Mouse (Mus musculus) adrenal gland, postnatal 0 days (tissue): ENCODE data around the gene Mrps34. TPM values are rescaled to one million over a fixed set of nuclear protein-coding genes. Genes with fewer than 3 reads are reported as not detected.

ENCODE experiments used
- polyA plus RNA-seq: library from polyadenylated mRNA; unstranded; fragments of >200 nt; fragmentation: Nextera tagmentation; extraction: Ambion mirVana; gene quantifications from 2 replicates; pipeline ENCODE4 v1.2.1, GENCODE M21; 2015

The Mrps34 gene
- 124 and 213 TPM in 2 replicates for polyA plus RNA-seq

DNA sequence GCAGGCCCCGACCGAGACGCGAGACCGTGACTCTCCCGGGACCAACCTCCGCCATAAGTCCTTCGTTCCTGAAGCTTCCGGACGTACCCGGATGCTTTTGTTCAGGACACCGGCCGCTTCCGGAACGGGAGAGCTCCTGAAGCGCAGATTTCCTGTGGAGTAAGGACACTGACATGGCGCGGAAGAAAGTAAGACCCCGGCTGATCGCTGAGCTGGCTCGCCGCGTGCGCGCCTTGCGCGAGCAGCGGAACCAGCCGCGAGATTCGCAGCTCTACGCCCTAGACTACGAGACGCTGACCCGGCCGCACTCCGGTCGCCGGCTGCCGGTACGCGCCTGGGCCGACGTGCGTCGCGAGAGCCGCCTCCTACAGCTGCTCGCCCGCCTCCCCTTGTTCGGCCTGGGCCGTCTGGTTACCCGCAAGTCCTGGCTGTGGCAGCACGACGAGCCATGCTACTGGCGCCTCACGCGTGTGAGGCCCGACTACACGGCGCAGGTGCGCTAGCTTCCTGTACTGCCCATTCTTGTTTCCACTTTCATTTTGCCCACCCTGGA, at the start of gene Mrps34, which contains the start of gene Eme2:
TSS of gene Mrps34 (plus strand) at position 122 of the 553 bp plus-strand sequence.
TSS of gene Eme2 (minus strand) at position 93 of the 553 bp plus-strand sequence.

DNA sequence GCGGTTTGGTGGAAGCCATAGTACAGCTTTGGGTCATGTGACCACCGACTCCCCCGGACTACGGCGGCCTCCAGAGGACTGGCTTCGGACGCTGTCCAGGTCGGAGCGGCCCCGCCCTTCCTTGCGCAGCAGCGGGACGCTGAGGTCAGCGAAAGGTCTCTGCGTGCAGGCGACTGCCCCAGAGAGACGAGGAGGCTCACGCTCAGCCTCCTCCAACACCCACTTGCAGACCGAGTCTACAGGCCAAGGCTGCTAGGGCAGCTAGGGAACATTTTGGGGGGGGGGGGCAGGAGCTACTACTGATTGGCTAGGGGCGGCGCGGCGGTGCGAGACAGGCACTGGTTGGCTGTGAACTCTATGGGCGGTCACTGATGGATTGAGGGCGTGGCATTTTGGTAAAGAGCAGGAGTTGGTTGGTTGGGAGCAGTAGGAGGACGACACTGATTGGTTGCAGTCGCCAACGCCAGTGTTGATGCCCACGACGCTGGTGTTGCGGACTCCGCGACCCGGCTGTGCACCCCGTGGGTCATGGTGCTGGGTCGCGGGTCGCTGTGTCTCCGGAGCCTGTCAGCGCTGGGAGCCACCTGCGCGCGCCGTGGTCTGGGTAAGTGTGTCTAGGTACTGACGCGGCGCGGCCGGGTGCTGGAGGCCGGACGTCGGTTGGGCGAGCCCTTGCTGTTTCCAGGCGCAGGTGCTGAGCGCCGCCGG, 44.7 kb upstream of the Mrps34 start, which contains the start of gene Fahd1:
TSS of gene Fahd1 (minus strand) at position 300 of the 708 bp plus-strand sequence.

GRCm38 (mm10) chr17:24865776-24866175, 29.1 kb upstream of the Mrps34 start, which contains the start of gene Igfals:
Igfals (plus strand) TSS chr17:24865997.

GRCm38 (mm10) chr17:24886134-24886931, 8.6 kb upstream of the Mrps34 start, which contains the start of the genes Nubp2 and Spsb3:
Nubp2 (minus strand) TSS chr17:24886349.
Spsb3 (plus strand) TSS chr17:24886643.

DNA sequence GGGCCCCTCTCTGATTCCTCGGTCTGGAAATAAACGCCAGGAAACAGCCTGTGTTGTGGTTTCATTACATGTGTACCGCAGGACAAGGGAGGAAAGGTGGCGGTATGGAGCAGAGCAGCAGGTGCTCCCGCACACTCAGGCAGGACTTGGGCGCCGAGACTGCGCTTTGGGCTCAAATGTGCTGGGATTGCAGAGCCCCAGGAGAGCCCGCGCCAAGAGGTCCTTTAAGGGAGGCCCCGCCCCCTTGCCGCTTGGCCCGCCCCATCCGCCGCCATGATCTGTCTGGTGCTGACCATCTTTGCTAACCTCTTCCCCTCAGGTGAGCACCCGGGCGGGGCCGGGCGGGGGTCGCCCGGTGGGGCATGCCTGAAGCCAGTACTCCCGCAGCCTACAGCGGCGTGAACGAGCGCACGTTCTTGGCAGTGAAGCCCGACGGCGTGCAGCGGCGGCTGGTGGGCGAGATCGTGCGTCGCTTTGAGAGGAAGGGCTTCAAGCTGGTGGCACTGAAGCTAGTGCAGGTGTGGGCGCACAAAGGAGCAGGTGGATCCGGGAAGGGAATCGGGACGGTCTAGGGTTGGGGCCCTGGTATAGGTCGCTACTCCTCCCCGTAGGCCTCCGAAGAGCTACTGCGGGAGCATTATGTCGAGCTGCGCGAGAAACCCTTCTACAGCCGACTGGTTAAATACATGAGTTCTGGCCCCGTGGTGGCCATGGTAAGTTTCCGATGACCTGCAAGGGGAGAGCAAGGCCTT, 1.5 kb downstream of the Mrps34 start, which contains the start of gene Nme3:
TSS of gene Nme3 (plus strand) at position 260 of the 752 bp plus-strand sequence.

GRCm38 (mm10) chr17:24936259-24937237, 41.6 kb downstream of the Mrps34 start, which contains the start of gene Mapk8ip3:
Mapk8ip3 (minus strand) TSS chr17:24936977.

Other genes starting within 250 kb of the Mrps34 start
- gene Slc9a3r2, start 244.8 kb upstream of the Mrps34 start, polyA plus RNA-seq: 61.7 and 66.2 TPM in 2 replicates
- not detected in 2 replicates for gene Npw, start 236.7 kb upstream of the Mrps34 start, polyA plus RNA-seq
- gene Zfp598, start 225.4 kb upstream of the Mrps34 start, polyA plus RNA-seq: 11.8 and 14.9 TPM in 2 replicates
- 14.5 and 51.8 TPM in 2 replicates for gene Syngr3, start 205.2 kb upstream of the Mrps34 start, polyA plus RNA-seq
- gene Gfer, start 199.0 kb upstream of the Mrps34 start, polyA plus RNA-seq: 36.3 and 36.6 TPM in 2 replicates
- gene Noxo1, start 198.9 kb upstream of the Mrps34 start, polyA plus RNA-seq: 1.6 and 2.0 TPM in 2 replicates
- 21.3 and 34.2 TPM in 2 replicates for gene Tbl3, start 187.5 kb upstream of the Mrps34 start, polyA plus RNA-seq
- not detected in 2 replicates for gene Rnf151, start 177.1 kb upstream of the Mrps34 start, polyA plus RNA-seq
- gene Rps2, start 177.0 kb upstream of the Mrps34 start, polyA plus RNA-seq: 872 and 948 TPM in 2 replicates
- 222 and 254 TPM in 2 replicates for gene Ndufb10, start 170.6 kb upstream of the Mrps34 start, polyA plus RNA-seq
- 0.46 and 0.58 TPM in 2 replicates for gene Rpl3l, start 167.3 kb upstream of the Mrps34 start, polyA plus RNA-seq
- 47.7 and 55.8 TPM in 2 replicates for gene Msrb1, start 158.5 kb upstream of the Mrps34 start, polyA plus RNA-seq
- 4.2 and 12.5 TPM in 2 replicates for gene Hs3st6, start 142.1 kb upstream of the Mrps34 start, polyA plus RNA-seq
- 1.0 and 1.3 TPM in 2 replicates for gene Meiob, start 90.8 kb upstream of the Mrps34 start, polyA plus RNA-seq
- 56.0 and 73.6 TPM in 2 replicates for gene Hagh, start 55.0 kb upstream of the Mrps34 start, polyA plus RNA-seq
- 19.9 and 26.7 TPM in 2 replicates for gene Fahd1, start 44.8 kb upstream of the Mrps34 start, polyA plus RNA-seq
- gene Igfals, start 29.1 kb upstream of the Mrps34 start, polyA plus RNA-seq: 0.32 and 0.88 TPM in 2 replicates
- 47.2 and 66.1 TPM in 2 replicates for gene Nubp2, start 8.8 kb upstream of the Mrps34 start, polyA plus RNA-seq
- 35.1 and 41.0 TPM in 2 replicates for gene Spsb3, start 8.5 kb upstream of the Mrps34 start, polyA plus RNA-seq
- gene Eme2, start within 50 bp of the Mrps34 start, polyA plus RNA-seq: 23.7 and 39.5 TPM in 2 replicates
- gene Nme3, start 1.4 kb downstream of the Mrps34 start, polyA plus RNA-seq: 122 and 135 TPM in 2 replicates
- 22.8 and 25.6 TPM in 2 replicates for gene Mapk8ip3, start 41.9 kb downstream of the Mrps34 start, polyA plus RNA-seq
- 40.1 and 42.0 TPM in 2 replicates for gene Jpt2, start 65.6 kb downstream of the Mrps34 start, polyA plus RNA-seq
- gene Cramp1l, start 120.7 kb downstream of the Mrps34 start, polyA plus RNA-seq: 4.4 and 4.6 TPM in 2 replicates
- 9.8 and 14.3 TPM in 2 replicates for gene Ift140, start 121.0 kb downstream of the Mrps34 start, polyA plus RNA-seq
- gene Tmem204, start 188.5 kb downstream of the Mrps34 start, polyA plus RNA-seq: 47.0 and 48.5 TPM in 2 replicates
- 17.3 and 18.1 TPM in 2 replicates for gene Telo2, start 220.9 kb downstream of the Mrps34 start, polyA plus RNA-seq
- gene Ptx4, start 225.6 kb downstream of the Mrps34 start, polyA plus RNA-seq: 0.17 and 0.25 TPM in 2 replicates
- 11.8 and 20.7 TPM in 2 replicates for gene Clcn7, start 238.3 kb downstream of the Mrps34 start, polyA plus RNA-seq